Mouse (Mus musculus) left cerebral cortex, postnatal 10 days (tissue): Measurements from ENCODE around the gene Tcp11l2. TPM values are rescaled to one million over a fixed set of nuclear protein-coding genes. Genes with fewer than 3 reads are reported as not detected.

Experiments
- DNase-seq, 2 experiments: peaks; one replicate each; pipeline ENCODE4 v3.0.0; 2021 to 2022; ENCODE audit warnings: low spot score in 2 of 2, mixed read lengths in 1 of 2; ENCODE audit errors: extremely low spot score in 1 of 2
- intact Hi-C: fragments of 180-260 bp; cut with DNase I; formaldehyde crosslinking; loops from one replicate; pipeline ENCODE4 v1.15.1; 2025
- total RNA-seq, 2 experiments: library from RNA; stranded (reverse); gene quantifications; 2 replicates each; pipeline ENCODE4 v1.2.3; 2021

Tcp11l2 gene
- total RNA-seq, 2 experiments from 2014 or later = 17.7 to 17.9 TPM

DNA sequence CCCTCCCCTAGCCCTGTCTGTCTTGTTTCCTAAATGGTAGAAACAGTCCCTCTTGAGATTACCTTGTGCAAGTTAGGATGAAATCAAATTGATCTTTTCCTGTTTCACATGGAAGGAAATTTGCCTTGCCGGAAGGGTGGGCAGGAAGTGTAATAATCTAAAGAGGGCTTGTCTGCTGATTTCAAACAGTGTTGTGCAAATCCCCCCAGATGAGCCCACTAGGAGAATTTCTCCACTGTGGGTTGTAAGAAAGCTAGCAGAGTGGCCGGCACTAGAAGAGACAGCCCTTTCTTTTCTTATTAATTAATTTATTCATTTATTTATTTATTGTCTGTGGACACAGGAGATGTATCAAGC is 8.8 kb downstream of the Tcp11l2 start:
- DNase-seq = no peak
- intact Hi-C loops = no loop called here

DNA sequence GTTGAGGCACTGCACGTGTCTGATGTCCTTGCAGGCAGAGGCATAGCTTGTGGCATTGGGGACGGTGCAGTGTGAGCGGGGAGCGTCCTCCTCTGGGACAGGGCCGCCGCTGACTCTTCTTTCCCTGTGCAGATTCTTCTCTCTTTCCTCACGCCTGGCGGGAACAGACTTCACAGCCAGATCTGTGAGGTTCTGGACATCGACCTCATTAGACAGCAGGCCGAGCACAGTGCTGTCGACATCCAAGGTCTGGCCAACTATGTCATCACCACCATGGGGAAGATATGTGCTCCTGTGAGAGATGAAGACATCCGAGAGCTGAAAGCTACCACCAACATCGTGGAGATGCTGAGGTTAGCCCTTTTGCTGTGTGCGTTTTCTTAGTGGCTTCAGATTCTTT is 14.5 kb downstream of the Tcp11l2 start:
- DNase-seq = no peak

DNA sequence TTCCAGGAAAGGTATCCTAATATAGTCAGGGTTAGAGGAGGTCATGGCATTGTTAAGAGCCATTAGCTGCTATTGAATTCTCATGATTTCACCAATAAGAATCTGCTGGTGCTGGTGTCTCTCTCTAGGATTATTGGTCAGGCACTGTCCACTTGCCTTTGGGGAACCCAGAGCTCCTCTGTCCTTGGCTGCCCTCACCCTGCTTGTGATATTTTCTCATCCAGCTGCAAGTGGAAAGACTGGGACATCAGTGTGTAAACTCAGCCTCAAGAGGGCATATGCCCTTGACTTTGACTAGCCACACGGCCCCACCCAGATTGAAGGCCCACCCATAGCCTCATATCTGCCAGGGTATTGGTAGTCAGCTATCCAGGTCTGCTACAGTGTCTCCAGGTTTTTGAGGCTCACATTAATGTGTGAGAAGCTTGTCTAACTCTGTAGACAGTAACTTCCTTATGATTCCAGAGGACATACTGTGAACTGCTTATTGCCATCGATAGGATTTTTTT is 15.3 kb downstream of the Tcp11l2 start:
- intact Hi-C loops = no loop called here
- no peak for DNase-seq

More for the DNA sequence above, 14.5 kb downstream of the Tcp11l2 start:
- intact Hi-C loops = no loop called here

DNA sequence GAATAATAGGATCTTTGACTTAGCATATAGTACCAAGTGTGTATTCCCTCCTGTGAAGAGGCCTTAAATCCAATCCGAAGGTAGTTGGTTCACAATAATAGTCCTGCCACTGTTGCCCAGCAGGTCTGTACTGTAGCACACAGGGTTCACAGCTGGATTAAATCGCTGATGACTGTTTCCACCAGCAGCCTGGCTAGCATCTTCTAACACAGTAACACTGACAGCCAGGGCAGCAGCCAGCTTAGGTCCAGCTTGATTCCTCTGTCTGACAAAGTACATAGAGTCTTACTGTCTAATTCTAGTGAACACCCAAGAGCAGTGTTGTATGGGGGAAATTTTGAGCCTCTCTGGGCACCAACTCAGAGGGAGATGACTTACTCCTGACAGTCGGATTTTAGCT is 16.3 kb downstream of the Tcp11l2 start:
- intact Hi-C loops = no loop called here
- DNase-seq = no peak

DNA sequence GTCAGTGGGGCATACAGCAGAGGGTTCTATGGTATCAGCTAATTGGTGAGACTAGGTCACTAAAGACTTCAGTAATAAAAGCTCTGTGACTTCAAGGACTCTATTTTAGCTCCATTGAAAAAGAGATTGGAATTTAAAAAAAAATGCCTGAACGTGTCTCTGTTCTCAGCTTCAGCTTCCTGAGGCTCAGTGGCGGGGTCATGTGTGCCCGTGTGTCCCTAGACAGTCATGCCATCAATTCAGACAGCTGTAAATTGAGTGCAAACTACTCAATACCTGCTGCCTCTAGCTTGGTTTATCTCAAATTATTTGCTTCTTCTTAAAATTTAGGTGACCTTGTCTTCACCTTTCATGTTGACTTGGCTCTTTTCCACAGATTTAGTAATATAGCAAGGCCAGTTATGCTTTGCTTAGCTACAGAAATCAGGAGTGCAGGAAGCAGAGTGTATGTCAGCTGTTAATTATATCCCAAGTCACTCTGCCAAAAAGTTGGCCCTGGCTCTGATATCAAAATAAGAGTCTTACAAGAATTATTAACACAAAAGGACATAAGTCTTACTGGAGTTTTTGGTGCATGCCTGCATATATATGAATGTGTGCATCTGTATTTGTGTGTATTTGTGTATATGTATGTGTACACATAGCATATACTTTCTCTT is 20.8 kb downstream of the Tcp11l2 start:
- intact Hi-C loops = no loop called here
- no peak for DNase-seq

DNA sequence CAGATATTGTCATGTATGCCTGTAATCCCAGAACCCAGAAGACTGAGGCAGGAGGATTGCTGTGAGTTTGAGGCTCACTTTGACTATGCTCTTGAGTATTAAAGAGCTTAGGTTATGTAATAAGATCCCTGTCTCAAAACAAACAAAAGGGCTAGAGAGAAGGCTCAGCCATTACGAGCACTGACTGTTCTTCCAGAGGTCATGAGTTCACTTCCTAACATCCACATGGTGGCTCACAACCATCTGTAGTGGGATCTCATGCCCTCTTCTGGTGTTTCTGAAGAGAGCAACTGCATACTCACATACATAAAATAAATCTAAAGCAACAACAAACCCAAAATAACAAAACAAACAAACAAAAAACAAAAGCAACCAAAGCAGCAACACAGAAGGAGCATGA is 21.7 kb downstream of the Tcp11l2 start:
- DNase-seq = no peak
- intact Hi-C loops = no loop called here

DNA sequence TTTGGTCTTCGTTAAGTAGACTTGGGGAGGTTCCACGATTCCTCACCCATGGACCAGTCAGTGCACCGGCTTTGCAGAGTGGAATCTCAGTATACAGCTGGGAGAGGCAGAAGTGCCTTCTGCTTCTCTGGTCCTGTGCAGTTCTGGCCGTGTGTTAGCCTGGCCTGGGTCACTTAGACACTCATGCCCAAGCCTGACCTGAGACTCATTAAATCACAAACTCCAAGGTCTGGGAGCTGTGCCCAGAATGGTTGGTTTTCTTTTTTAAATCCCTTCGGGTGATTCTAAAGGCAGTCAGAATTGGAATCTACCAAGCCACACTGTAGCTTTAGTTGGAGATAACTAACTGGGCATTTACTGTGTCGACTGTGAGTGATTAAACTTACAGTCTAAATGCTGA is 23.7 kb downstream of the Tcp11l2 start:
- intact Hi-C loops = no loop called here
- DNase-seq = no peak

DNA sequence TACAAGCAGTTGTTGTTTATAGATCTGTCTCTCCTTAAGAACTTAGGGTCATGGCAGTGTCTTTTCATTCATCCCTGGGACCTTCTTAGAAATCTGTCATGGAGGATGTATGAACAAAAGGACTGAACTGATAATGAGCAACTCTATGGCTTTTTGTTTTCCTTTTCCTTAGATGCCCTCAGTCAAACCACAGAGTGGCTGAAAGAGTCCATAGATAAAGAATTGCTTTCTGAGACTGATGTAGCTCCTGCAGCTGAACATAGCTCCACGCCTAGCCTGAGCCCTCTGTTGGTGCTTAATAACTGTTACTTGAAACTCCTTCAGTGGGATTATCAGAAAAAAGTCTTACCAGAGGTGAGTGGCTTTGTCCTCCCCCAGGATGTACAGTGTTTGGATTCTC is 27.9 kb downstream of the Tcp11l2 start:
- intact Hi-C loops = no loop called here
- DNase-seq = no peak

DNA sequence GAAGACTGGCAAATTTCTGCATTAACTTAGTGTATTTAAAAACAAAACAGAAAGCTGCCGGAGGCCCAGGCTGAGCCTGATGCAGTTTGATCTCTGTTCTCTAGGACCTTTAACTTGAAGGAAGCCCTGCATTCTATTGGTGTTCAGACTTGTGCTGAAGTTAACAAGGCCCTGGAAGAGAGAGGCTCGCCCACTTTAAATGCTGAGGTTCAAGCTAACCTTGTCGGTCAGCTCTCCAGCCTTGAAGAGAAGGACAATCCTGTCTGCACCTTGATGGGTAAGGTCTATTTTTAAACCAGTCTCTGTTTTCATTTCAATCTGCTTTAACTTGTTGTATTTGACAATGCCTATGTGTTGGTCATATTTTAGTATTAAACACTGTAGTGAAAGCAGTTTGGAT is 31.9 kb downstream of the Tcp11l2 start:
- no peak for DNase-seq
- intact Hi-C loops = no loop called here

DNA sequence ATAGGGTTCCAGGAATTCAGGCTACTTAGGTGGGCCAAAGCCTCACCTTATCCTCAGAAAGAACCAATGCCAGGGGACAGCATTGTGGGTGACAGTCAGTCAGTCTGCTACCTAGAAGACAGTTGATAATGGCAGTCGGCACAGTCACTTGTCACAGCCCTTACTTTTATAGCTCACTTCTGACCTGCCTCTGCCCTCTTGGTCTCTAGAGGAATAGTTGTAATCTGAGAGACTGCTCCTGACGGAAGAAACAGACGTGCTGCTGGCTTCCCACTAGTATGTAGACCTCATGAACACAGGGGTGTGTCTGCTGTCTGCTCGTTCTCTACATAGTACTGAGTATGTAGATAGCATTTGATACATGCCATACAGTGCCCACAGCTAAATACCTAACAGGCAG is 33.9 kb downstream of the Tcp11l2 start:
- intact Hi-C loops = no loop called here
- DNase-seq = no peak

DNA sequence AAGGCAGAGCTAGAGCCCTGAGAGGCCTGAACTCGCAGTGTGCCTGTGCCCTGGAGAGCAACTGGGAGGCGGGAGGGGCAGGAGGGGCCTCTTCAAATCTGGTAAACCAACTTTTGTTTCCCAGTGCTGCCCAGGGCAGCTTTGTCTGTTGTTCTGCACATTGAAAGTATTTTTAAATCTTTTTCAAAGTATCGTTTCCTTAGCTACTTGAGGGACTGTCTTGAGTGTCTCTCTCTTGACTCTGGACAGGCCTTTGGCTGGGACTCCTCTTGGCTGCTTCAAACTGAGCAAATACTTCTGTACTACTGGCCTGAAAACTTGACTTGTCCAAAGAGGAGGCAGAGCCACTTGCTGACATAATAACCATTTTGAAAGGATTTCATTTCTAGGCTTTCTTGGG is 34.4 kb downstream of the Tcp11l2 start:
- intact Hi-C loops = no loop called here
- DNase-seq = no peak

DNA sequence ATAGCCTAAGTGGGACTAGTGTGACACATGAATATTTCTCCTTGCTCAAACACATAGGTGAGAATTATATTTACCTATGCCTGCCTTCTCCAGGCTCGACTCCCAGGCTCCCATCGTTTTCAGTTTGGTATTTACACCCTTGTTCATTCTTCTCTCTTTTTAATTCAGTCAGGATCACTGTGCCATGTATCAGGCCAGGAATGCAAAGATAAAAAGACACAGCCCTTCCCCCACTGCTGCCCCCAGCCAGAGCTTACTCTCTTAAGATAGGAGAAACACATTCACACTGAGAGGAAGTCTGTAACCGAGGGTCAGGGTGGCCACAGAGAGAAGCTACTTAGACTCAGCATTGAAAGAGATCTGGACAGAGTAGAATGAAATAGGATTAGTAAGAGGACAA is 35.2 kb downstream of the Tcp11l2 start:
- intact Hi-C loops = no loop called here
- DNase-seq = no peak

DNA sequence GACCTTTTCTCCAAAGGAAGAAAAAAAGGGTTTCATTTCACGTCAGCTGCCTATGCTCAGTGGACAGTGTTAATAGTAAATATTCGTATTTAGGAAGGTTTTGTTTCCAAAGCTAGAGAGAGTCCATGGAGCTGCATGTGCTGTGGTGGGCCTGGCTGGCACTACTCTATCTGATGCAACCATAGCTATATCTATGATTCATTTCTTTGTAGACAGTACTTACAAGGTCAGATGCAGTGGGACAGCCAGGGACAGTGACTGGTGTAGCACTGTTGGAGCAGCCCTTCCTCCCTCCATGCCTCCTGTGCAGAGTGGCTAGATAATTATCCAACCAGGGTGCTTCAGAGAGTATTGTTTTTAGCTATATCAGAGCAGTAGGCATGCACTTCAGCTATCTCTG is 35.9 kb downstream of the Tcp11l2 start:
- intact Hi-C loops = no loop called here
- no peak for DNase-seq

DNA sequence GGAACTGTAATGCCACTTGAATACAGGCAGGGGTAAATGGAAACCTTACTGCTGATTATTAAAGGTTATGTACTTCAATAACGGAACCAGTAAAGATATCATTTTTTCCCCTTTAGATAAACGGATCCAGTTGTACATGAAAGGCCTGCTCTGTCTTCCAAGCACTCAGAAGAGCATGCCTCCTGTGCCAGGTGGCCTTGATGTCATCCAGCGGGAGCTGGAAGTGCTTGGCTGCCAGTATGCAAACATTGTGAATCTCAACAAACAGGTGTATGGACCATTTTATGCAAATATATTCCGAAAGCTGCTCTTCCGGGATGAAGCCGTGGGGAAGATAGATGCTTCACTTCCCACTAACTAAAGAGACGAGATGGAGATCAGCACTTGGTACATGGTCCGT is 36.9 kb downstream of the Tcp11l2 start:
- intact Hi-C loops = no loop called here
- DNase-seq = no peak

DNA sequence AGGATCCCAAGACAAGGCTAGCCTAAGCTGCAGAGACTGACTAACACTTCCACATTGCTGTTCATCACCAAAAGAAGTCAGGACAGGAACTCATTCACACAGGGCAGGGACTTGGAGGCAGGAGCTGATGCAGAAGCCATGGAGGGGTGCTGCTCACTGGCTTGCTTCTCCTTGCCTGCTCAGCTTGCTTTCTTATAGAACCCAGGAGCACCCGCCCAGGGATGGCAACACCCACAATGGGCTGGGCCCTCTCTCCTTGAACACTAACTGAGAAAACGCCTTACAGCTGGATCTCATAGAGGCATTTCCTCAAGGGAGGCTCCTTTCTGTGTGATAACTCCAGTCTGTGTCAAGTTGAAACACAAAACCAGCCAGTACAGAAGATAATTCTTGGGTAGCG is 38.6 kb downstream of the Tcp11l2 start:
- intact Hi-C loops = loop anchor here (5.0 kb wide), 1 partner anchor 98 kb away; no protein-coding TSS in a partner anchor
- DNase-seq = no peak

DNA sequence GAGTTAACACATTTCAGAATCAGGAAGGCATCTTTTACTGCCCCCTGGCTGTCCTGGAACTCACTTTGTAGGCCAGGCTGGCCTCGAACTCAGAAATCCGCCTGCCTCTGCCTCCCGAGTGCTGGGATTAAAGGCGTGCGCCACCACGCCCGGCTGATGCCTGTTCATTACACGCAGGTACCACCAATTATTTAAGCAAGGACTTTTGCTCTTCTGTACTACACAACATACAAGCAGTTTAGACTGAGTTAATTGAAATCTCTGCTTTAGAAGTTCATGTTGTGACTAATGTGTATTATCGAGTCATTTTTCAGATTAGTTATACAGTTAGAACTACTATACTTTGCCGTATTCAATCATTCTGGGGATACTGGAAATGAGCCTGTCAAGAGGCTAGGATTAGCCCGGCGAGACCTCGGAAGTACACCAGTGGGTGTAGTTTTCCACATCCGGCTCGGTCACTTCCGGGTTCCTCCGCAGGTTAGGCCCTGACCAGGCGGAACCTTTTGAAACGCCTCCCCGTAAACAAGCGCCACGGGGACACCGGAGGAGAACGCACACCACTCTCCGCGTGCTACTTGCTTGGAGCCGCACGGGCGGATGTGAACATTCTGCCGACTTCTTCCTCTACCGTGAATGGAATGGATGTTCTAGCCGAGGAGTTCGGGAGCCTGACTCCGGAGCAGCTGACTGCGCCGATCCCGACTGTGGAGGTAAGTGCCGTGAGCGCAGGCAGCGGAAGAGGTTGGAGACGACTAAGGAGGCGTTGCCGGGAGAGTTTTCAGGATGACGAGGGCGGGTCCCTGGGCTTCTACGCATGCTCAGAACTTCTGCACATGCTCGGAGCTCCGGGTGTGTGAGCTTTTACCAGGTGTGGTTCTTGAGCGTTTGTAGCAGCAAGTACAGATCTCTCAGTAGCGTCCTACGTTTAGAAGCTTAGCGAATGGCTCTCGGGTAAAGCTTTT is 45.7 kb downstream of the Tcp11l2 start, which contains the start of gene Polr3b:
Gene Polr3b (plus strand): TSS at position 467 of the 965 bp plus-strand sequence.
- intact Hi-C loops = loop anchor here (5.0 kb wide), 2 partner anchors 45 to 90 kb away; partner anchors contain the start of genes Ckap4 and Tcp11l2
- peak; percentile 93 to 95 for DNase-seq

DNA sequence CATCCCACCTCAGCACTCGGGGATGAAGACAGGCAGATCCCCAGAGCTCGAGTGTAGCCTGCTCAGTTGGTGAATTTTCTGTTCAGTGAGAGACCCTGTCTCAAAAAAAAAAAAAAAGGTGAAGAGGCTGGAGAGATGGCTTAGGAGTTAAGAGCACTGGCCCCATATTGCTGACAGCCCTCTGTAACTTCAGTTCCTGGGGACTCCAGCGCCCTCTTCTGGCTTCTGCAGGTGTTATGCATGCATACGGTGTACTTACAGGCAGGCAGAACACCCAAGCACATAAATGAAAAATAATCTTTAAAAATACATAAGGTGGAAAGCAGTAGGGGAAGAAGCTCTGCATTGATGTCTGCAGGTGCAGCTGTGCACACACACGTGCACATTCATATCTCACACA is 54.8 kb downstream of the Tcp11l2 start:
- DNase-seq = peak in 1 of 2 experiments; percentile 37
- intact Hi-C loops = no loop called here

DNA sequence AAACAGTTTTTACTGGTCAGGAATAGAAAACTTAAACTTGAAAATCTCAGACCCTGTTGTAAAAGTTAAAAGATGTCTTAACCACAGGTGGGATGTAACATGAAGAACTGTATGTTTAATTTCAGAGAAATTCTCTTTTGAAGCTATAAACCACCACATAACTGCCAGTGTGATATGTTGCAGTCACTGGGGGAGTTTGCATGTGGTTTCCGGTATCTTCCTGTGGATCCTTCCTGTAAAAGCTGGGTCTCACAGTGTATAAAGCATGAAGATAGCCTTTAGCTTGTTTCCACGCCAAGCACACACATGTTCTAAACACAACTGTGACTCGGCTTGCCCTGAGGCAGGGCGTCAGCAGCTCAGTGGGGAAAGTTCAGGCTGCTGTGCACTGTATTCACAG is 55.6 kb downstream of the Tcp11l2 start:
- intact Hi-C loops = no loop called here
- DNase-seq = no peak

DNA sequence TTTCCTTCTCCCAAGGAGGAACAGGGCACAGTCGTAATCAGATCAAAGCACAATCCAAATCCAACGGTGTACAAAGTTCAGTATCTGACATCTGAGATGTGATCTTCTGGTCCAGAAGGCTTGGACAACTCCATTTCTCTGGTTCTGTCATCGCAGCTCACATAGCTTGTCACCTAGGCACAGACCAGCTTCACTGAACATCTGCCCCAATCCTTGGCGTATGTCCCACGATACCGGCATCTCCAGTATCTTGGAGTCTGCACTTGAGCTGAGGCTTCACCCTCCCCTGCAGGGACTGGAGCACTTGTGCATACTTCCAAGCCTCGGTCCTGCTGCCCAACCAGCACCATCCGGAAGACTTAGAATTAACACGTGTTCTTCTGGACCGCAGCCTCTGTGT is 60.2 kb downstream of the Tcp11l2 start:
- intact Hi-C loops = no loop called here
- no peak for DNase-seq

DNA sequence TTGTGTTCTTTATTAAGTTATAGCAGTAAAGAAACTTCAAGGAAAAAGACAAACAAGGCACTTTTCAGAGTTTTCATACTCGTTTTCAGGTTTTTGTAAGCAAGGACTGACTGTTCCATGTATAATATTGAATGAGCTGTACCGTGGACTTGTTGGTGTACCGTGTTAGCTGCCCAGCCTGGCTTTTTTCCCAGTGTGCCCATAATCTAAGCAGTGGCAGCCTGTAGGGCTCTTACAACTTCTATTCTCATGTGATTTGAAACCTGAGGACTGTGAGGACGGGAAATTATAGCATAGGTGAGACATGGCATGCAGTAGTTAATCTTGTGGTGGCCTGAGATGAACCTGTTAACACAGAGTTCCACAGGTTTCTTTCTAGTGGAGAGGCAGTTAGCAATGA is 62.0 kb downstream of the Tcp11l2 start:
- intact Hi-C loops = no loop called here

More for the DNA sequence above, 62.0 kb downstream of the Tcp11l2 start:
- DNase-seq = no peak
